Comparison of ENCODE assay signal across 8 mouse cellular contexts in genomic region chr11:49249811-49250421, GRCm38 (mm10). TPM values are rescaled to one million over a fixed set of nuclear protein-coding genes. Genes with fewer than 3 reads are reported as not detected.
DNase-seq lines count a peak whose midpoint lies in the region; ATAC-seq and TF ChIP-seq lines count a peak whose summit lies in the region.

No protein-coding gene starts in this region.

- peak overlapping the region; percentile 83 for H3K9ac ChIP-seq in forebrain, embryonic 13.5 days

- H3K4me1 ChIP-seq in forebrain, embryonic 13.5 days: peaks cover 38% of the 10 kb centered on the region
- peaks cover 60% of the 10 kb centered on the region for H3K4me1 ChIP-seq in midbrain, embryonic 10.5 days

- intact Hi-C loops in left cerebral cortex, adult 2 months (cut with DNase I): loop anchor here (2.0 to 5.0 kb wide), 2 partner anchors 47 to 393 kb away; partner anchors contain the start of gene Zfp62
- intact Hi-C loops in left cerebral cortex, postnatal 4 days (cut with DNase I): no loop called here

- 29% methylated on average over 10 of the region's 10 CpGs for WGBS in forebrain, embryonic 13.5 days
- WGBS in midbrain, embryonic 10.5 days: 28% methylated on average over 10 of the region's 10 CpGs

- H3K9me3 ChIP-seq in forebrain, embryonic 13.5 days (replicated peaks): no peaks in the 10 kb centered on the region
- H3K9me3 ChIP-seq in midbrain, embryonic 10.5 days (replicated peaks): no peaks in the 10 kb centered on the region

- ATAC-seq in forebrain, embryonic 13.5 days: no peak

- TF ChIP-seq CTCF in left cerebral cortex, adult 2 months (IDR thresholded peaks at IDR 0.05): no peak

- peak overlapping the region; percentile 90 for H3K4me3 ChIP-seq in left cerebral cortex, adult 2 months
- peak overlapping the region; percentile 63 for H3K4me3 ChIP-seq in forebrain, embryonic 13.5 days
- peak overlapping the region; percentile 71 for H3K4me3 ChIP-seq in midbrain, embryonic 10.5 days

- H3K27ac ChIP-seq in left cerebral cortex, adult 2 months: peak overlapping the region; percentile 85
- H3K27ac ChIP-seq in forebrain, embryonic 13.5 days: no peak overlapping the region
- peak overlapping the region; percentile 92 for H3K27ac ChIP-seq in midbrain, embryonic 10.5 days (replicated peaks)

- DNase-seq in left cerebral cortex, adult 2 months (ENCODE audit: extremely low spot score in 1 of 2, low spot score in 2 of 2): no peak
- no peak for DNase-seq in left cerebral cortex, adult 9 months (ENCODE audit: low spot score in 2 of 2)
- peak; percentile 59 for DNase-seq in kidney, postnatal 10 days
- DNase-seq in midbrain, embryonic 10.5 days (ENCODE audit: low spot score): no peak
- DNase-seq in thymus, adult 18-20 months: peak; percentile 62 to 81
- no peak for DNase-seq in left cerebral cortex, postnatal 4 days
- DNase-seq in ovary, postnatal 14 days (ENCODE audit: low spot score): no peak

- no peaks in the 10 kb centered on the region for H3K27me3 ChIP-seq in forebrain, embryonic 13.5 days
- no peaks in the 10 kb centered on the region for H3K27me3 ChIP-seq in midbrain, embryonic 10.5 days (ENCODE audit: low read depth, poor library complexity, severe bottlenecking)

- H3K4me2 ChIP-seq in forebrain, embryonic 13.5 days: peak overlapping the region; percentile 84

- H3K36me3 ChIP-seq in forebrain, embryonic 13.5 days (ENCODE audit: poor library complexity, severe bottlenecking): peaks cover 21% of the 10 kb centered on the region
- peaks cover 30% of the 10 kb centered on the region for H3K36me3 ChIP-seq in midbrain, embryonic 10.5 days

RNA-seq across cellular contexts. Expression of gene Mgat1, which starts 5.9 kb away (rescaled TPM):
- total RNA-seq in left cerebral cortex, adult 2 months (2021): 10 to 100 TPM; 64.4 to 77.0 TPM
- polyA plus RNA-seq in forebrain, embryonic 13.5 days (2015; fragmentation: Nextera tagmentation; extraction: Ambion mirVana): 25.5 and 30.6 TPM in 2 replicates
- polyA plus RNA-seq in midbrain, embryonic 10.5 days (2016; fragmentation: Nextera tagmentation; extraction: Ambion mirVana): 41.2 and 42.2 TPM in 2 replicates
- 10 to 100 TPM; 54.4 to 58.7 TPM for total RNA-seq in left cerebral cortex, postnatal 4 days (2021)

RNA-seq across cellular contexts. Expression of gene Olfr1393, which starts 28.2 kb away (rescaled TPM):
- under 1 TPM; 0.11 to 0.33 TPM for total RNA-seq in left cerebral cortex, adult 2 months (2021)
- 0.08 and 0.13 TPM in 2 replicates for polyA plus RNA-seq in forebrain, embryonic 13.5 days (2015; fragmentation: Nextera tagmentation; extraction: Ambion mirVana)
- polyA plus RNA-seq in midbrain, embryonic 10.5 days (2016; fragmentation: Nextera tagmentation; extraction: Ambion mirVana): 0.04 TPM in 1 of 2 replicates, not detected in the other
- total RNA-seq in left cerebral cortex, postnatal 4 days (2021): under 1 TPM in 1 of 2 experiments, not detected in 1; 0.48 TPM

RNA-seq across cellular contexts. Expression of gene Olfr1392, which starts 35.2 kb away (rescaled TPM):
- not detected for total RNA-seq in left cerebral cortex, adult 2 months (2021)
- not detected in 2 replicates for polyA plus RNA-seq in forebrain, embryonic 13.5 days (2015; fragmentation: Nextera tagmentation; extraction: Ambion mirVana)
- 0.04 and 0.07 TPM in 2 replicates for polyA plus RNA-seq in midbrain, embryonic 10.5 days (2016; fragmentation: Nextera tagmentation; extraction: Ambion mirVana)
- total RNA-seq in left cerebral cortex, postnatal 4 days (2021): under 1 TPM in 1 of 2 experiments, not detected in 1; 0.34 TPM

RNA-seq across cellular contexts. Expression of gene Zfp62, which starts 46.8 kb away (rescaled TPM):
- total RNA-seq in left cerebral cortex, adult 2 months (2021): 10 to 100 TPM; 53.1 to 58.1 TPM
- 58.5 and 58.6 TPM in 2 replicates for polyA plus RNA-seq in forebrain, embryonic 13.5 days (2015; fragmentation: Nextera tagmentation; extraction: Ambion mirVana)
- 42.3 and 51.5 TPM in 2 replicates for polyA plus RNA-seq in midbrain, embryonic 10.5 days (2016; fragmentation: Nextera tagmentation; extraction: Ambion mirVana)
- total RNA-seq in left cerebral cortex, postnatal 4 days (2021): 10 to 100 TPM; 47.3 to 50.4 TPM

RNA-seq across cellular contexts. Expression of gene Olfr10, which starts 54.6 kb away (rescaled TPM):
- total RNA-seq in left cerebral cortex, adult 2 months (2021): not detected
- not detected in 2 replicates for polyA plus RNA-seq in forebrain, embryonic 13.5 days (2015; fragmentation: Nextera tagmentation; extraction: Ambion mirVana)
- polyA plus RNA-seq in midbrain, embryonic 10.5 days (2016; fragmentation: Nextera tagmentation; extraction: Ambion mirVana): not detected in 2 replicates
- total RNA-seq in left cerebral cortex, postnatal 4 days (2021): not detected

Comparison
In these comparisons a context has a peak if more than half of its experiments do, and no peak if none do; other contexts are left out.
1. DNase-seq: peak in kidney, postnatal 10 days (single experiment) and thymus, adult 18-20 months (2 of 2); none in left cerebral cortex, adult 2 months (0 of 2), left cerebral cortex, adult 9 months (0 of 2), midbrain, embryonic 10.5 days (single experiment), left cerebral cortex, postnatal 4 days (single experiment) and ovary, postnatal 14 days (single experiment).
2. Peak in every context shown above with its lines, with median percentiles within 50 percentile points of each other: H3K4me3 ChIP-seq.